Mouse (Mus musculus) lung, embryonic 15.5 days (tissue): ENCODE data around the gene Zfp541. TPM values are rescaled to one million over a fixed set of nuclear protein-coding genes. Genes with fewer than 3 reads are reported as not detected.

Experiments
- ATAC-seq: fragments of 200-750 bp; cut with Nextera tagmentation; 2 replicates; pipeline ENCODE4 v1.8.0; 2017; ENCODE audit warnings: moderate number of reproducible peaks, borderline replicate concordance; ENCODE audit not compliant: low FRiP score, low TSS enrichment; ENCODE audit errors: extremely low read depth
- H3K27ac ChIP-seq: fragments of 300-500 bp; sonication (generic); 2 replicates; pipeline ENCODE4 v1.5.1; 2015; ENCODE audit warnings: moderate library complexity, mild to moderate bottlenecking, inconsistent platforms
- H3K27me3 ChIP-seq: fragments of 300-500 bp; sonication (generic); 2 replicates; pipeline ENCODE4 v1.6.1; 2015; ENCODE audit warnings: inconsistent platforms
- H3K36me3 ChIP-seq: fragments of 300-500 bp; sonication (generic); 2 replicates; pipeline ENCODE4 v1.6.1; 2015; ENCODE audit warnings: inconsistent platforms
- H3K4me1 ChIP-seq: fragments of 300-500 bp; sonication (generic); 2 replicates; pipeline ENCODE4 v1.6.1; 2015; ENCODE audit warnings: inconsistent platforms
- H3K4me2 ChIP-seq: fragments of 300-500 bp; sonication (generic); 2 replicates; pipeline ENCODE4 v1.6.1; 2015; ENCODE audit warnings: inconsistent platforms, mild to moderate bottlenecking, moderate library complexity
- H3K4me3 ChIP-seq: fragments of 300-500 bp; sonication (generic); 2 replicates; pipeline ENCODE4 v1.5.1; 2015; ENCODE audit warnings: mild to moderate bottlenecking, inconsistent platforms
- H3K9ac ChIP-seq: fragments of 300-500 bp; sonication (generic); 2 replicates; pipeline ENCODE4 v1.6.1; 2015; ENCODE audit warnings: inconsistent platforms
- H3K9me3 ChIP-seq: fragments of 300-500 bp; sonication (generic); 2 replicates; pipeline ENCODE4 v1.6.1; 2016; ENCODE audit warnings: inconsistent platforms
- WGBS: fragments of 180-500 bp; shearing (Covaris S2); methylation state at CpG from one replicate; pipeline ENCODE4 v1.1.7; 2015; 5-methylcytosine and 5-hydroxymethylcytosine counted together
- polyA plus RNA-seq: library from polyadenylated mRNA; unstranded; fragments of >200 nt; fragmentation: Nextera tagmentation; extraction: Ambion mirVana; gene quantifications from 2 replicates; pipeline ENCODE4 v1.2.1, GENCODE M21; 2015

The Zfp541 gene
- polyA plus RNA-seq, 1 experiment from 2014 or later: not detected

DNA sequence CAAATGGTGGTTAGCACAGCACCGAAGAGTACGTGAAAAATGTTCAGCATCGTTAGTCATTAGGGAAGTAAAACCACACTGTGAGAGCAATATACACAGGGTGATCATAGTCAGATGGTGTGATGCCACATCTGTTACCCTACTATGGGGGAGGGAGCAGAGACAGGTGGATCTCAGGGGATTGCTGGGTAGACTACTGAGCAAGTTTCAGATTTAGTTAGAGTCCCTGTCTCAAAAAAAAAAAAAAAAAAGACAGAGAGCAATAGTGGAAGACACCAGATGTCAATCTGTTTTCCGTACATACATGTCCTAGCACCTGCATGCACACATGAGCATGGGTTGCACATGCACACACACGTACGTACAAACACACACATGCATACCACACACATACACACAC, 5.9 kb upstream of the Zfp541 start:
- Histone ChIP-seq H3K36me3 (no peaks in the 10 kb centered on the region), H3K9ac (no peak overlapping the region), H3K27ac (no peak overlapping the region), H3K9me3 (no peaks in the 10 kb centered on the region), H3K4me2 (no peak overlapping the region), H3K27me3 (no peaks in the 10 kb centered on the region), H3K4me1 (peaks cover 14% of the 10 kb centered on the region), H3K4me3 (no peak overlapping the region)
- no peak for ATAC-seq
- WGBS: 81% methylated on average over 6 of the region's 6 CpGs

DNA sequence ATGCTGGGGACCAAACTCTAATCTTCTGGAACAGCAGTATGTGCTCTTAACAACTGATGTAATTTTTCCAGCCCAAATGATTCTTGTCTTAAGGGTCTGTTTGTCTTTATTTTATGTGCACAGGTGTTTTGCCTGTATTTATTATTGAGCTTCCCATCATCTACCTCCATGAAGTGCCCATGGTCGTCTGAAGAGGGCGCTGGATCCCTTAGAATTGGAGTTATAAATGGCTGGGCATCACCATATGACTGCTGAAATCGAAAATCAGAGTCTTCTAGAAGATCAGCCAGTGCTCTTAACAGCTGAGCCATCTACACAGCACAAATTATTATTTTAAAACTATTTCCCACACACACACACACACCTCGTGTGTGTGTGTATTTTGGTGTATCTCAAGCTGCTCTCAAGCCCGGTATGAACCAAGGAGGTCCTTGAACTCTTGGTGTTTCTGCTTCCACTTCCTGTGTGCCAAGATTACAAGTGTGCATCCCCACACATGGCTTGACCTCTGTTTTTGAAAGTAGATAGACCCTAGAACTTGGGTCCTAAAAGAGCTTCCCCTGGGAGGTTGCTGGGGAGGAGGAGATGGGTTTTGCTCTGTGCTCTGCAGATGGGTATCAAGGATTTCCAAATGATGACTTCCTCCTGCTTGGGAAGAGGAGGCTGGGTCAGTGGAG, 5.0 kb upstream of the Zfp541 start:
- 18% methylated on average over 5 of the region's 5 CpGs for WGBS
- H3K27ac ChIP-seq: 0 out of 2 replicates have a peak overlapping the region, but pooled peaks have one; percentile 18
- H3K36me3 ChIP-seq: no peaks in the 10 kb centered on the region
- H3K27me3 ChIP-seq: peaks cover 9% of the 10 kb centered on the region
- peaks cover 12% of the 10 kb centered on the region for H3K4me1 ChIP-seq
- no peak for ATAC-seq
- H3K9me3 ChIP-seq: no peaks in the 10 kb centered on the region
- no peak overlapping the region for H3K9ac ChIP-seq
- no peak overlapping the region for H3K4me3 ChIP-seq
- no peak overlapping the region for H3K4me2 ChIP-seq

DNA sequence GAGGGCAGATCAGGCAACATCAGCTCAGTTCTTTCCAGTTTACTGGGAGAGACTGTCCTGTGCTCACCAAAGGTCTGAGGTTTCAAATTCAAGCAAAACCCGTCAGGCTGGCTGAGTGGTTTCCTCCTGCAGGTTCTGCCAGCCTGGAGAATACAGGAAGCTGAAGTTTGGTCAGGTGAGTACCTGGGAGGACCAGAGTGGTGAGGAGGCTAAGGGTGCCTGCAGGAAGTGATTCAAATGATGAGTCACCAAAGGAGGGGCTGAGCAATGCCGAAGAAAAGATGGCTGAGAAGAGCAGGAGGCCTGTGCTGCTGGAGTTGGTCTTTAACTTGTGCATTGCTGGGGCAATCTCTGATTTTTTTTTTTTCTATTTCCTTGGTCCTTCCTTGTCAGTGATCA, 4.5 kb upstream of the Zfp541 start:
- no peaks in the 10 kb centered on the region for H3K9me3 ChIP-seq
- H3K27me3 ChIP-seq: peaks cover 15% of the 10 kb centered on the region
- peaks cover 7% of the 10 kb centered on the region for H3K4me1 ChIP-seq
- no peak for ATAC-seq
- H3K4me3 ChIP-seq: no peak overlapping the region
- no peak overlapping the region for H3K4me2 ChIP-seq
- no peaks in the 10 kb centered on the region for H3K36me3 ChIP-seq
- 0 out of 2 replicates have a peak overlapping the region, but pooled peaks have one; percentile 18 for H3K27ac ChIP-seq
- H3K9ac ChIP-seq: no peak overlapping the region
- 32% methylated on average over 2 of the region's 2 CpGs for WGBS

DNA sequence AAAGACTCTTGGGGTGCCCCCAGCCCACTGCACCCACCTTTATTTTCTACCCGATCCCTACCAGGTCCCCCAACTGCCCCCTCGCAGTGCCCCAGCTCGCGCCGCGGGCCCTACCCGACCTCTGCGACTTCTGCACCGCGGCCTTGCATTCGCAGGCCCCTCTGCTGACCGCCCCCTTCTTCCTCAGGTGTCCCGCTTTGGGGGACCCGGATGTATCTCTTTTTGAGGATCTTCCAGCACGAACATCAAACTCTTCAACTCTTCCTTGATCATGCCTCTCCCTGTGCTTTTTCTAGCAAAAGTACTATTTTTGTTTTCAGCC, 446 bp downstream of the Zfp541 start:
- peaks cover 23% of the 10 kb centered on the region for H3K27me3 ChIP-seq
- no peak overlapping the region for H3K4me2 ChIP-seq
- H3K4me1 ChIP-seq: no peaks in the 10 kb centered on the region
- H3K27ac ChIP-seq: no peak overlapping the region
- ATAC-seq: no peak
- no peaks in the 10 kb centered on the region for H3K9me3 ChIP-seq
- 67% methylated on average over 15 of the region's 15 CpGs for WGBS
- no peaks in the 10 kb centered on the region for H3K36me3 ChIP-seq
- no peak overlapping the region for H3K4me3 ChIP-seq
- no peak overlapping the region for H3K9ac ChIP-seq

DNA sequence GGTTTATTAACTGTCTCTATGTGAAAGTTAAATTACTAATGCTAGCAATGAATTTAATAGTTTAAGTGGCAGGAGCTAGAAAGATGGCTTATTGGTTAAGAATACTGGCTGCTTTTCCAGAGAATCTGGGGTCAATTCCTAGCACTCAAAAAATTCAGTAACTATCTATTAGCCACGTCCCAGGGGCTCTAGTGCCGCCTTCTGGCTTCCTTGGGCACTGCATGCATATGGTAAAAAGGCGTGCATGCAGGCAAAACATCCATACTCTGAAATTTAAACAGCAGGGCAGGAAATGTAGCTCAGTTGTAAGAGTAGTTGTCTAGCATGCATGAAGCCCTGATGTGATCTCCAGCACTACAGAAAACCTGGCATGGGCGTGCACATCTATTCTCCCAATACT, 1.9 kb downstream of the Zfp541 start:
- 25% methylated on average over 4 of the region's 4 CpGs for WGBS
- Histone ChIP-seq H3K4me1 (no peaks in the 10 kb centered on the region), H3K27ac (no peak overlapping the region), H3K27me3 (peaks cover 23% of the 10 kb centered on the region), H3K4me2 (no peak overlapping the region), H3K36me3 (no peaks in the 10 kb centered on the region), H3K9me3 (no peaks in the 10 kb centered on the region), H3K9ac (no peak overlapping the region), H3K4me3 (no peak overlapping the region)
- no peak for ATAC-seq

DNA sequence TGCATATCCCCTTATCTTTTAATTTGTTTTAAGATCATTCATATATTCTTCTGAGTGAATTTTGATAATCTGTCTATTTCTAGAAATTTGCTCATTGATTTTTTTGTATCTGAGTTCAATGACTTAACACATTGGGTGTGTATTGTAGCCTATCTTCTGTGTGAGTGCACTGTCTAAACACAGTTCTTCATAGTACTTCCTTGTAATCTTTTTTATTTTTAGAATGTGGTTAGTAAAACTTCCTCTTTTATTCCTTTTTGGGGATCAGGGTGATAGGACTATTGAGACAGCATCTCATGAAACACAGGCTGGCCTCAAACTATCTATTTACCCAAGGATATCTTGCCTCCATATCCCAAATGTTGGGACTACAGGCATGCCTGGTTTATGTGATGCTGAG, 9.2 kb downstream of the Zfp541 start:
- H3K4me3 ChIP-seq: no peak overlapping the region
- ATAC-seq: no peak
- H3K4me2 ChIP-seq: no peak overlapping the region
- H3K27me3 ChIP-seq: no peaks in the 10 kb centered on the region
- H3K27ac ChIP-seq: no peak overlapping the region
- H3K4me1 ChIP-seq: no peaks in the 10 kb centered on the region
- H3K9me3 ChIP-seq: no peaks in the 10 kb centered on the region
- H3K9ac ChIP-seq: no peak overlapping the region
- H3K36me3 ChIP-seq: no peaks in the 10 kb centered on the region

DNA sequence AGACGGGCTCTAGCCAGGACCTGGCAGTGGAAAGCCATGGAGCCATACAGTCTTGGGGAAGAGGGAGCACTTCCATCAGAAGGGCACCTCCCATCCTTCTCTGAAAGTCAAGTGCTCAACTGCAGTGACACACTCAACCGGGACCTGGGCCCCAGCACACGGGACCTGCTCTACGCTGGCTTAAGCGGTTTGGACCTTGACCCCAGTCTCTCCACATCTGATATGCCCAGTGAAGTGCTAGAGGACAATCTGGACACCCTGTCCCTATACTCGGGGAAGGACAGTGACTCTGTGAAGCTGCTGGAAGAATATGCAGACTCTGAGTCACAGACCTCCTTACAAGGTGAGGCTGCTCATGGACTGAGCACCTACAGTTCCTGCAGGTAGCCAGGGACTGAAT, 10.3 kb downstream of the Zfp541 start:
- no peak overlapping the region for H3K9ac ChIP-seq
- H3K4me1 ChIP-seq: no peaks in the 10 kb centered on the region
- H3K4me3 ChIP-seq: no peak overlapping the region
- WGBS: 67% methylated on average over 6 of the region's 6 CpGs
- no peak overlapping the region for H3K27ac ChIP-seq
- H3K4me2 ChIP-seq: no peak overlapping the region
- no peaks in the 10 kb centered on the region for H3K9me3 ChIP-seq
- no peaks in the 10 kb centered on the region for H3K27me3 ChIP-seq
- H3K36me3 ChIP-seq: no peaks in the 10 kb centered on the region
- ATAC-seq: no peak

DNA sequence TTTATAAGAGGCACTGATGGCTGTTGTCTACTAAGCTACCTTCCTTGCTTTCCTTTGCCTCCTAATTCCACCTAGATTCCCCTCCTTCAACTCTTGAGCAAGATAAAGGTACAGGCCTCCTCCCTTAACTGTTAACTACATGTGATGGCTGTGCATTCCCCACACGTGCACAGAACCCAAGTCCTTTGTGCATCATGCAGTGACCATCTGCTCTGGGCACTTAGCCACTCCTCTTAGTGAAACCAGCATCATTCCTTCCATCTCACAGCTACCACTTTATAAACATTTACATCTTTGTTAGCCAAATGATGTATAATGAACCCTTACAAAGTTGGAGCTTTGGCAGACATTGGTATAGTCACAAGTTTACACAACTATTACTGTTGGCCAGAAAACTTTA, 18.3 kb downstream of the Zfp541 start:
- H3K9me3 ChIP-seq: no peaks in the 10 kb centered on the region
- WGBS: 59% methylated on average over 1 of the region's 1 CpGs
- H3K36me3 ChIP-seq: no peaks in the 10 kb centered on the region
- H3K4me3 ChIP-seq: no peak overlapping the region
- no peak overlapping the region for H3K4me2 ChIP-seq
- no peaks in the 10 kb centered on the region for H3K27me3 ChIP-seq
- ATAC-seq: no peak
- no peaks in the 10 kb centered on the region for H3K4me1 ChIP-seq
- no peak overlapping the region for H3K27ac ChIP-seq
- no peak overlapping the region for H3K9ac ChIP-seq

DNA sequence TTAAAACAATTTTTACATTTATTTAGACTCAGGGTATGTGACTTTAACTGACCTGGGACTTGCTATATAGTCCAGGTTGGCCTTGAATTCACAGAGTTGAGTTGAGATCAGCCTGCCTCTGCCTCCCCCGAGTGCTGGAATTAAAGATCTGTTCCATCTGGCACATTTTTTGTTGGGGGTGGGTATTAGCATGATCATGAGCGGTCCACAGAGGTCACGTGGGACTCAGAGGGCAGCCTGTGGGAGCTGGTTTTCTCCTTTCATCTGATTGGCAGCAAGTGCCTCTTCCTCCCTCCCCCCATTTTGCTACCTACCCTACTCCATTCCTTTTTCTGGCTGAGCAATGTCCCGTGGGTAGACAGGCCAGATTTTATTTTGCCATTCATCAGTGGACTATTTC, 19.0 kb downstream of the Zfp541 start:
- Histone ChIP-seq H3K4me2 (no peak overlapping the region), H3K36me3 (no peaks in the 10 kb centered on the region), H3K9me3 (no peaks in the 10 kb centered on the region), H3K4me1 (no peaks in the 10 kb centered on the region), H3K9ac (no peak overlapping the region), H3K27ac (no peak overlapping the region), H3K4me3 (no peak overlapping the region), H3K27me3 (no peaks in the 10 kb centered on the region)
- WGBS: 57% methylated on average over 4 of the region's 4 CpGs
- no peak for ATAC-seq

DNA sequence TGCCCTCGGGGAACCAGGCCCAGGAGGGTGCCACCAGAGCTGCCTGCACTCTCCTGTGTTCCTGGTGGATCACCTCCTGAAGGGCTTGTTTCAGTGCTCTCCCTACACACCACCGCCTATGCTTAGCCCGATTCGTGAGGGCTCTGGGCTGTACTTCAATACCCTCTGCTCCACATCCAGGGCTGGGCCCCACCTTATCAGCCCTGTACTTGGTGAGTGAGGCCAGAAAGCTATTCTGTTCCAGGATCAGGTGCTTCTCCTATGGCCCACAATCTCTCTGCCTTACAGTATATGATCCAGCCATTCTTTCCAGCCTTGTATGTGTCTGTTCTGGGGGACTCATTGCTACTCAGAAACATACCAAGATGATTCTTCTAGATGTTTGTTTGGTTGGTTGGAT, 21.7 kb downstream of the Zfp541 start:
- no peaks in the 10 kb centered on the region for H3K4me1 ChIP-seq
- 59% methylated on average over 4 of the region's 4 CpGs for WGBS
- H3K9ac ChIP-seq: no peak overlapping the region
- no peaks in the 10 kb centered on the region for H3K27me3 ChIP-seq
- H3K27ac ChIP-seq: no peak overlapping the region
- no peak overlapping the region for H3K4me2 ChIP-seq
- no peak for ATAC-seq
- H3K4me3 ChIP-seq: no peak overlapping the region
- H3K36me3 ChIP-seq: no peaks in the 10 kb centered on the region
- H3K9me3 ChIP-seq: no peaks in the 10 kb centered on the region

DNA sequence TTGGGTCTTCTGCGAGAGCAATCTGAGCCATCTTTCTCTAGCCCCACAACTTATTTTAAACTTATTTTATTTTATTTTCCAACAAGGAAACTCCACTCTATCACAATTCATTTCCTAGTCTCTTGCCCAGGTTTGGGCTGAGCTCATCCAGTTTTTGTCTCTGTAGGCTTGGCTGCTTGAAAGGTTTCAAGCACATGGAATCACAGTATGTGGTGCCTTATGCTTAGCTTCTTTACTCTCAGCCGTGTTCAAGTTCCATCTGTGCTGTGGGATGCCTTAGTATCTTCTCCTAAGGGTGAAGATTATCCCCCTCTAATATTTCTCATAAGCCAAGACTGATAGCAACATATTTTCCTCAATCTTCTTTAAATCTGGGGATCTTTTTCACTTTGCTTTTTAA, 26.0 kb downstream of the Zfp541 start:
- no peak for ATAC-seq

DNA sequence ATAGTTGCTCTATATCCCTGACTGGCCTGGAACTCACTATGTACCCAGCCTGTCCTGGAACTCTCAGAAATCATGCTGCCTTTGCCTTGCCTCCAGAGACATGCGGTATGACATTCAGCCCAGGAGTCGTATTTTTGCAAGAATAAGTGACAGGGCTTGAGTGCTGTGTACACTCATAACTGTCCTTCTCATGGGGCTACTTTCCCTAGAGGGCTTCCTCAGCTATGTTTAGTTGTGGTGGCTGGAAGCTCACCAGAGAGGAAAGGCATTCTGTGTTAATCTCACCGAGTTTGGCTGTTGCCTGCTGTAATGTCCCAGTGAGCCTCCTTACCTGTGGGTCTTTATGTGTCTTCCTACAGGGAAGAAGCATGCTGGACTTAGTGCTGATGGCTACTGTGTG, 33.0 kb downstream of the Zfp541 start:
- H3K27me3 ChIP-seq: no peaks in the 10 kb centered on the region
- no peaks in the 10 kb centered on the region for H3K9me3 ChIP-seq
- H3K4me1 ChIP-seq: peaks cover 10% of the 10 kb centered on the region
- H3K36me3 ChIP-seq: no peaks in the 10 kb centered on the region
- H3K27ac ChIP-seq: no peak overlapping the region
- H3K4me3 ChIP-seq: no peak overlapping the region
- ATAC-seq: no peak
- H3K9ac ChIP-seq: no peak overlapping the region
- no peak overlapping the region for H3K4me2 ChIP-seq
- 64% methylated on average over 3 of the region's 3 CpGs for WGBS

More for the DNA sequence above, 26.0 kb downstream of the Zfp541 start:
- Histone ChIP-seq H3K4me3 (no peak overlapping the region), H3K36me3 (no peaks in the 10 kb centered on the region), H3K27ac (no peak overlapping the region), H3K9ac (no peak overlapping the region), H3K27me3 (no peaks in the 10 kb centered on the region), H3K4me2 (no peak overlapping the region), H3K4me1 (no peaks in the 10 kb centered on the region), H3K9me3 (no peaks in the 10 kb centered on the region)
- 70% methylated on average over 2 of the region's 2 CpGs for WGBS
